Mouse (Mus musculus) macrophage (primary cell): Measurements from ENCODE around the gene Ube2q1. TPM values are rescaled to one million over a fixed set of nuclear protein-coding genes. Genes with fewer than 3 reads are reported as not detected.

Source experiments
- H3K27ac ChIP-seq: fragments of 350-480 bp; formaldehyde crosslinking; 2 replicates; pipeline ENCODE4 v1.9.0; 2021
- H3K36me3 ChIP-seq: fragments of 350-480 bp; formaldehyde crosslinking; 2 replicates; pipeline ENCODE4 v1.9.0; 2021; ENCODE audit errors: inconsistent target
- H3K4me3 ChIP-seq: fragments of 350-480 bp; formaldehyde crosslinking; 2 replicates; pipeline ENCODE4 v1.9.0; 2021; ENCODE audit errors: inconsistent target
- H3K79me2 ChIP-seq: fragments of 350-480 bp; formaldehyde crosslinking; 2 replicates; pipeline ENCODE4 v1.9.0; 2021; ENCODE audit errors: inconsistent target
- WGBS: methylation state at CpG from one replicate; pipeline ENCODE4 v1.1.7; 2026; ENCODE audit warnings: inconsistent platforms; ENCODE audit not compliant: missing documents; 5-methylcytosine and 5-hydroxymethylcytosine counted together
- polyA plus RNA-seq: library from polyadenylated mRNA; stranded (reverse); fragments of 250-400 nt; gene quantifications from 3 replicates; pipeline ENCODE4 v1.2.4, GENCODE M21; 2018; ENCODE audit warnings: inconsistent platforms
- total RNA-seq, 78 experiments: library from RNA; depleted of rRNA; stranded (reverse); fragments of 250-400 nt; gene quantifications; 1 replicate in 9 of 78; 2 replicates in 24 of 78; 3 replicates in 43 of 78; 4 replicates in 2 of 78; pipeline ENCODE4 v1.2.4; 2018; ENCODE audit warnings: inconsistent platforms in 56 of 78

Gene Ube2q1
- 100 to 1,000 TPM in 10 of 26 experiments, 10 to 100 TPM in 16; 35.4 to 137 (median 77.0) TPM for total RNA-seq (2018; cell fraction: chromatin; rRNA removed)
- 100 to 1,000 TPM in 20 of 26 experiments, 10 to 100 TPM in 6; 75.1 to 133 (median 110) TPM for total RNA-seq (2018; cell fraction: cytosol; rRNA removed)
- total RNA-seq (2018; cell fraction: nucleus; rRNA removed) = 100 to 1,000 TPM in 7 of 26 experiments, 10 to 100 TPM in 19; 44.7 to 139 (median 80.3) TPM
- 104 to 201 TPM (median 119 TPM) in 3 replicates for polyA plus RNA-seq

DNA sequence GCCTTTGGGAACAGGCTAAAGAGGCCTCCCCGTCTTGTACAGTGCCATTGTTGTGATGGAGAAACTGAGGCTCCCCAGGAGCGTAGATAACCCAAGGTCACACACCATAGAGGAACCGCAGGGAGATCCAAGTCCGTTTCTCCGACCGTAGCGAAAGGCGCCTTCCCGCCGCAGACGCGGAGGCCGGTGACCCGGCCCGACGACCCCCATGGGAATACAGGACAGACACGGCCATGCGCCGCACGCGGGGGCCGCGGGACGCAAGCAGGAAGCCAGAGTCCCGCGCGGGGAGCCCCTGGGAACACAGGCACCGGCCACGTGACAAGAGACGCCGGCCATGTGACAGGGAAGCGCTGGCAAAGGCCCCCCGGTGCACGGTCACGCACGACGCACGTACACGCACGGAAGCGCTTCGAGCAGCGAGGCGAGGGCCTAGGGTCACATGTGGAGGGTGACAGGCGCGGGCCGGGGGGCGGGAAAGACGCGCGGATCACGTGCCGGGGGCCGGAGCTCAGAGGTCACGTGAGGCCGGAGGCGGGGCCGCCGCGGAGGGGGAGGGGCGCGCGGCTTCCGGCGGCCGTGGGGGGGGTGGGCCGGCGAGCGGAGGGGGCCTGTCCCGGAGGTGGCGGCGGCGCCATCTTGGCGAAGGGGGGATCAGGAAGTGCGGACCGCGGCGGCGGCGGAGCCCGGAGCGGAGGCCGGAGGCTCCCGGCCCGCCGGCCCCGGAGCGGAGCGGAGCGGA lies at the start of gene Ube2q1:
Gene Ube2q1 (plus strand): TSS at position 649 of the 742 bp plus-strand sequence.
- Histone ChIP-seq H3K27ac (peak within 1 kb of the TSS; percentile 86), H3K36me3 (peaks cover 31% of the 10 kb centered on the region), H3K4me3 (peak within 1 kb of the TSS; percentile 91), H3K79me2 (peaks cover 57% of the 10 kb centered on the region)
- under 1% methylated on average over 73 of the region's 90 CpGs for WGBS

DNA sequence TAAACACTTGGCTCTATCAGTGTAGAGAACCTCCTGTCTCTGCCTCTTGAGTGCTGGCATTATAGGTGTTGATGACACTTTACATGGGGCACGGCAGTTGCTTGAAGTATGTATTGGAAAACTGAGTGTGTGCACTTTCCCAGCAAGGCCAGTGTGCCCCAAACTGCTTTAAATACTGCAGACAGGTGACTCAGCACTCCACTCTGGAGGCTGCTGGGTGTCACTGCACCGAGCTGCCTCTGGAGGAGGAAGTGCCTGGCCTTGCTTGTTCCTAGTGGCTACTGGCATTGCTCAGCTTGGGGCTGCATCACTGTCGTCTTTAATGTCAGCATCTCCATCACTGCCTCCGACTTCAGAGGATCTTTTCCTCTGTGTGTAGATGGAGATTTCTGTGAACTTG lies 46.4 kb upstream of the Ube2q1 start:
- Histone ChIP-seq H3K27ac (no peak overlapping the region), H3K36me3 (no peaks in the 10 kb centered on the region), H3K4me3 (no peak overlapping the region), H3K79me2 (peaks cover 45% of the 10 kb centered on the region)
- 0% methylated on average over 4 of the region's 4 CpGs for WGBS

DNA sequence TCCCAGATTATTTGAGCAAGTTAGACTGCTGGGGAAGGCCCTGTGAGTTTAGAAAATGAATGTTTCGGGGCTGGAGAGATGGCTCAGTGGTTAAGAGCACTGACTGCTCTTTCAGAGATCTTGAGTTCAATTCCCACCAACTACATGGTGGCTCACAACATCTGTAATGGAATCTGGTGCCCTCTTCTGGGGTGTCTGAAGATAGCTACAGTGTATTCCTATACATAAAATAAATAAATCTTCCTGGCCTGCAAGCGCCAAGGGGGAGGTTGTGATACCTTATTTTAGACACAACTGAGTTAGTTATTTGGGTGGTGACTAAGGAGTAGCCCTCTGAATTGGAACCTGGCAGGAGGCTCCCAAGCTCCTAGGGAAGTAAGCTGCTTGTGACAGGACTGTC lies 44.6 kb upstream of the Ube2q1 start:
- no peak overlapping the region for H3K4me3 ChIP-seq
- WGBS = 92% methylated on average over 2 of the region's 2 CpGs

DNA sequence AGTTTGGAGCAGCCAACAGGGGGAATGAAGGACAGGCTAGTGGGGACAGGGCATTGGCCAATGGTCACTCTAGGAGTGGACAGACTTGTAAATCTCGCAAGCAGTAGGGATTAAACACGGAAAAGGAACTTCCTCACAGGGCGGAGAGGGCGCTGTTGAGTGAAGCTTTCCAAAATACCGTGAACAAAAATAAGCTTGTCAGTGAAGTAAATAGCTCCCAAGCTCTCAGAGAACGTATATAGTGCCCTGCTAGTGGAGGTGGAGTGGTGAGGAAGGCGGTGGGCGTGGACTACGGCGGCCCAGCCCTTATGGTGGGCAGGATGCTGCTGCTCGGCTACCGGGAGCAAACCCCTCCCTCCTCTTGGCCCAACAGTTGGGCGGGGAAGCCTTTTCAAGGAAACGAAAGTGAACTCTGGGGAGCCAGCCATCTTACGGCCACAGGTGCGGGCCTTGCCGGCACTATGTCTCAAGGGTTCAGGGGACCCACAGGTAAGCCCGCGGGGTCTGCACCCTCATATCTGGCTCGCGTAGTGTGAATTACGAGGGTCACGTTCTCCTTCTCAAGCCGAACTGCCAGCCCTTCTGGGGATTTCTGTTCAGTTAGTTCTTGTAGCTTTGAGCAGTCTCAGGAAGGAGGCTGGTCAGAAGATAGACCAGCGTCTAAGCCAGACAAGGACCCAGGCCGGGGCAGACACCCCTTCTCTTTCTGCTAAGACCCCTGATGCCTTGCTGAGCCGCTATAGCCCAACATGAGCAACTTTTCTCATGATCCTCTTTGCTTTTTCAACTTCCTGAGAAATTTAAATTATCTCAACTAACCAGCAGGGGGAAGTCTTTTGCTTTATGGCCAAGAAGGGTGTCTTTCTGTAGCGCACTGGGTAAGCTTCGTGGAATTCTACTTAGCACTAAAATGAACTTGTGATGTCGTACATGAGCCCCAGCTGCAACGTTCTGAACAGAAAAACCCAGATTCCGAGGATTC lies 42.8 kb upstream of the Ube2q1 start:
- Histone ChIP-seq H3K4me3 (peak overlapping the region; percentile 96), H3K27ac (peak overlapping the region; percentile 97), H3K36me3 (peaks cover 25% of the 10 kb centered on the region), H3K79me2 (peaks cover 67% of the 10 kb centered on the region)
- under 1% methylated on average over 32 of the region's 32 CpGs for WGBS

More for the DNA sequence above, 44.6 kb upstream of the Ube2q1 start:
- Histone ChIP-seq H3K36me3 (peaks cover 9% of the 10 kb centered on the region; the same call in 1 of the 2 replicates), H3K27ac (no peak overlapping the region), H3K79me2 (peaks cover 58% of the 10 kb centered on the region)

DNA sequence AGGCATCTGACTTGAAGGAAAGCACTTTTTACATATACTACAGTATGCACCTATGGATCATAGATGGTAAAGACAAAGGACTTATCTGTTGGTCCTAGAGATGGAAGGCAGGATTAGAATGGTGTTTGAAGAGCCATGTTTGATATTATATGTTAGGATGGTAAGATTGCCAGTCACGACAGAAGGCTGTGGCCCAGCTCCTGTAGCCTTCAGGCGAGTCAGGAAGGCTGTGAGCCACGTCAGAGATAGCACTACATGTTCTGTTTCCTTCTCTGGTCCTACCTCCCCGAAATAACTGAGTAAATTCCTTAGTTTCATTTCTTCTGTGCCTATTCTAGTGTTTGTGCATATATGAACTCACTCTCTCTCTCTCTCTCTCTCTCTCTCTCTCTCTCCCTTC lies 41.3 kb upstream of the Ube2q1 start:
- WGBS = 37% methylated on average over 4 of the region's 4 CpGs
- peaks cover 82% of the 10 kb centered on the region for H3K79me2 ChIP-seq
- peak overlapping the region; percentile 97 for H3K27ac ChIP-seq
- H3K36me3 ChIP-seq = peaks cover 39% of the 10 kb centered on the region
- peak overlapping the region; percentile 96 for H3K4me3 ChIP-seq

DNA sequence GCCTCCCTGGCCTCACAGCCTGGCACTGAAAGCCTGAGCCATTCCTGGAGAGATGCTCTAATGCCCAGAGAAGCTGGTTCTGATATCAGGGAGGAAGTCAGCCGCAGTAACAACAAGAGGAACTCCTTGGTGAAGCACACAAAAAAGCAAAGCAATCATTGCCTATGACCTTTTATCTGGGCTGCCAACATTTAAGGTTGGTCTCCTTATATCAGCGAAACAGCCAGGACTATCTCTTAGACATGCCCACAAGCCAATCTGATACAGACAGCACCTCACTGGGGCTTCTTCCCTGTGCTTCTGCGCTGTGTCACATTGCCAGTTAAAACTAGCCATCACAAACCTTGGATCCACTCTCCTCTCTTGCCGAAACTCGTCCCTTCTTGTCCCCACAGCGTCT lies 34.9 kb upstream of the Ube2q1 start:
- peaks cover 95% of the 10 kb centered on the region for H3K36me3 ChIP-seq
- 97% methylated on average over 6 of the region's 6 CpGs for WGBS
- no peak overlapping the region for H3K27ac ChIP-seq
- H3K4me3 ChIP-seq = no peak overlapping the region
- peaks cover 79% of the 10 kb centered on the region for H3K79me2 ChIP-seq

GRCm38 (mm10) chr3:89752307-89752706 lies 21.1 kb upstream of the Ube2q1 start:
- Histone ChIP-seq H3K79me2 (no peaks in the 10 kb centered on the region), H3K4me3 (no peak overlapping the region), H3K36me3 (peaks cover 40% of the 10 kb centered on the region), H3K27ac (no peak overlapping the region)
- WGBS = 30% methylated on average over 1 of the region's 1 CpGs

- Histone ChIP-seq H3K36me3 (peaks cover 12% of the 10 kb centered on the region), H3K79me2 (no peaks in the 10 kb centered on the region), H3K27ac (no peak overlapping the region), H3K4me3 (no peak overlapping the region)
- 87% methylated on average over 5 of the region's 6 CpGs for WGBS
These were observed 18.1 kb upstream of the Ube2q1 start for GRCm38 (mm10) chr3:89755283-89755682.

DNA sequence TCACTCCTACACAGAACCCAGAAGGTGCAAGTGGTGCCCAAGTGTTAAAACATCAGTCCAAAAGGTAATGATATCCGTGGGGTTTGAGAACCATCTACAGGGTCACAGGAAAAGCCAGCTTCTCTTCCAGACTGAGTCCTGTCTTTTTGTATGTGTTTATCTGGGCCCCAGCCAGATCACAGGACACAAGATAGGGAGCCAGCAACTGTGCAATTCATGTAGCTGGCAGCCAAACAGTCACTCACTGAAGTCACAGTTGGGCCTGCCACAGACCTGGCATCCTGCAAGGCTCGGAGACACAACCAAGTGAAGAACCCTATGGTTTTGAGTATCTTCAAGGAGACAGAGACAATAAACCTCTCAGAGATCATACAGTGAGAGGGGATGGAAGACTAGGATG lies 15.6 kb upstream of the Ube2q1 start:
- 88% methylated on average over 2 of the region's 2 CpGs for whole genome bisulfite sequencing
- no peaks in the 10 kb centered on the region for H3K36me3 ChIP-seq
- no peaks in the 10 kb centered on the region for H3K79me2 ChIP-seq
- no peak overlapping the region for H3K27ac ChIP-seq
- no peak overlapping the region for H3K4me3 ChIP-seq

DNA sequence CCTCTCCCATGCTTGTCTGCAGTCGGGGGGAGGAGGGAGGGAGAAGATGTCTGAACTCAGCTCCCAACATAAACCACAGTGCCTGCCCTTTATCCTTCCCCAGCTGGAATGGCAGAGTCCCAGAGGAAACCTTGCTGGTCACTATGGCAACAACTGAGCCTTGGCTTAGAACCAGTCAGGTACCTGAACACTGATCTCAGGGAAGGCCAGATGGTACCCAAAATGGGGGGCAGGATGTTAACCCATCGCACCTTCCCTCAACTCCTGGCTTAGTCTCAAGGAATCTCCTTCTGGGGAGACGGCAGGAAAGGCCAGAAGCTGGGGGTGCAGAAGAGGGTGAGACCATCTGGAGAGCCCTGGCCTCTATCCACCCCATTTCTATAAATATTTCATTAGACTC lies 13.6 kb upstream of the Ube2q1 start:
- no peak overlapping the region for H3K27ac ChIP-seq
- WGBS = 78% methylated on average over 3 of the region's 3 CpGs
- H3K79me2 ChIP-seq = no peaks in the 10 kb centered on the region
- no peak overlapping the region for H3K4me3 ChIP-seq
- H3K36me3 ChIP-seq = no peaks in the 10 kb centered on the region

GRCm38 (mm10) chr3:89764119-89764724 lies 9.2 kb upstream of the Ube2q1 start, which contains the start of gene Chrnb2:
Gene Chrnb2, minus strand, starts transcription at chr3:89764632.
- Histone ChIP-seq H3K36me3 (no peaks in the 10 kb centered on the region), H3K4me3 (no peak within 1 kb of the TSS), H3K79me2 (no peaks in the 10 kb centered on the region), H3K27ac (no peak within 1 kb of the TSS)
- 2% methylated on average over 34 of the region's 36 CpGs for WGBS

DNA sequence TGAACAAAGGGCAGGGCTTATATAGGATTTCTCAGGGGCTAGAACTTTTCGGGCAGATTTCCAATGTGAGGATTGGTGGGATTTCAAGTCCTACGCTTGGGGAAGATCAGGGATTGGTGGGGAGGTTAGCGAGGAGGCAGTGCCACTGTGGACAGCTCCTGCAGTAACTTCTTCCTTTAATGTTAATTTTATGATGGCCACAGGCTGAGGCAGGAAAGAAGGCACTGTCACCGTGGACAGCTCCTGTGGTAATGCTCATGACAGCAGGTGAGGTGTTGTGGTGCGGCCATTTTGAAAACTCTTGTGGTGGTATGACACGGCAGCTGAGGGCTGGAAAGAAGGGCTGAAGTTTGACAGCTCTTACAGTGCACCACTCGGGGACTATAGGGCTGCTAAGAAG lies 3.8 kb upstream of the Ube2q1 start:
- Histone ChIP-seq H3K79me2 (peaks cover 31% of the 10 kb centered on the region), H3K36me3 (0 out of 2 replicates have a peak, but pooled peaks cover 3% of the 10 kb centered on the region), H3K4me3 (no peak overlapping the region), H3K27ac (no peak overlapping the region)
- 83% methylated on average over 7 of the region's 7 CpGs for WGBS

DNA sequence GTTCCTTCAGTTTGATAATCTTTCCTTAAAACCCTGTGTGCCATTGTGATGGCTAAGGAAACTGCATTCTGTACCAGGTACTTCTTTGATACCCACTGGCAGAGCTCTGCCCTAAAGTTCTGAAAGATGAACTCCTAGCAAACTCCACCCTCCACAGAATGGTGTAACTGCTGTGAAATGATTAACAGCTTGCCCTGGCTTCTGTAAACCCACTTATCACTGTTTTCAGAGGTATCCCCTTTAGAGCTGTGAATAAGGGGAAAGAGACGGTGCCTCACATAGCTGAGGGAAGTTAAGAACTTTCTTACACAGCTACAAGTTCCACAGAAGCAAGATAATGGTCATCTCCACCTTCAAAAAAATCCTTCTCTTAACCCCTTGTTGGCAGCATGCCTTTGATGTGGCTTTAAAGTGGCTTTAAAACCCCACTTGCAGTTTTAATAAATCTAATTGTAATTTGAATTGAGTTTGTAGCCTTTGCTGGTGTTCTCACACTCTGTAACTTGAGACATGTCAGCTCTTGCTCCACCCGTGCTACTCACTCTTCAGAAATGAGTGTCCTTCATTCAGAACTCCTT lies 2.9 kb upstream of the Ube2q1 start:
- no peak overlapping the region for H3K27ac ChIP-seq
- 100% methylated on average over 2 of the region's 2 CpGs for WGBS
- H3K36me3 ChIP-seq = peaks cover 5% of the 10 kb centered on the region; the same call in 1 of the 2 replicates
- peaks cover 41% of the 10 kb centered on the region for H3K79me2 ChIP-seq
- H3K4me3 ChIP-seq = no peak overlapping the region

- WGBS = under 1% methylated on average over 17 of the region's 17 CpGs
- Histone ChIP-seq H3K36me3 (peaks cover 26% of the 10 kb centered on the region), H3K79me2 (peaks cover 57% of the 10 kb centered on the region), H3K27ac (peak overlapping the region; percentile 86), H3K4me3 (peak overlapping the region; percentile 90)
These were observed 838 bp upstream of the Ube2q1 start for GRCm38 (mm10) chr3:89772588-89772967.
